Mouse (Mus musculus): Measurements from ENCODE around the gene Dcst1. TPM values are rescaled to one million over a fixed set of nuclear protein-coding genes. Genes with fewer than 3 reads are reported as not detected.

The Dcst1 gene
- polyA plus RNA-seq, 1 experiment from 2014 or later: 0.93 TPM

Other genes with a start within 250 kb of the Dcst1 start
- 0.24 TPM in 1 of 2 replicates, not detected in the other for gene Pklr, start 229.1 kb downstream of the Dcst1 start, polyA plus RNA-seq (2015; fragmentation: Nextera tagmentation; extraction: Ambion mirVana)
- gene Hcn3, start 205.1 kb downstream of the Dcst1 start, polyA plus RNA-seq (2015; fragmentation: Nextera tagmentation; extraction: Ambion mirVana): 28.9 and 32.3 TPM in 2 replicates
- 24.9 and 32.9 TPM in 2 replicates for gene Clk2, start 200.5 kb downstream of the Dcst1 start, polyA plus RNA-seq (2015; fragmentation: Nextera tagmentation; extraction: Ambion mirVana)
- gene Scamp3, start 187.8 kb downstream of the Dcst1 start, polyA plus RNA-seq (2015; fragmentation: Nextera tagmentation; extraction: Ambion mirVana): 110 and 116 TPM in 2 replicates
- 27.5 and 31.3 TPM in 2 replicates for gene Fam189b, start 182.1 kb downstream of the Dcst1 start, polyA plus RNA-seq (2015; fragmentation: Nextera tagmentation; extraction: Ambion mirVana)
- gene Gba, start 162.3 kb downstream of the Dcst1 start, polyA plus RNA-seq (2015; fragmentation: Nextera tagmentation; extraction: Ambion mirVana): 43.5 and 46.7 TPM in 2 replicates
- 82.9 and 86.2 TPM in 2 replicates for gene Thbs3, start 150.1 kb downstream of the Dcst1 start, polyA plus RNA-seq (2015; fragmentation: Nextera tagmentation; extraction: Ambion mirVana)
- gene Mtx1, start 138.2 kb downstream of the Dcst1 start, polyA plus RNA-seq (2015; fragmentation: Nextera tagmentation; extraction: Ambion mirVana): 158 and 165 TPM in 2 replicates
- 3.2 and 3.4 TPM in 2 replicates for gene Muc1, start 136.2 kb downstream of the Dcst1 start, polyA plus RNA-seq (2015; fragmentation: Nextera tagmentation; extraction: Ambion mirVana)
- 205 and 209 TPM in 2 replicates for gene Krtcap2, start 119.3 kb downstream of the Dcst1 start, polyA plus RNA-seq (2015; fragmentation: Nextera tagmentation; extraction: Ambion mirVana)
- gene Trim46, start 118.9 kb downstream of the Dcst1 start, polyA plus RNA-seq (2015; fragmentation: Nextera tagmentation; extraction: Ambion mirVana): 58.6 and 59.4 TPM in 2 replicates
- gene Dpm3, start 105.9 kb downstream of the Dcst1 start, polyA plus RNA-seq (2015; fragmentation: Nextera tagmentation; extraction: Ambion mirVana): 74.6 and 75.9 TPM in 2 replicates
- gene Slc50a1, start 94.7 kb downstream of the Dcst1 start, polyA plus RNA-seq (2015; fragmentation: Nextera tagmentation; extraction: Ambion mirVana): 31.8 and 37.5 TPM in 2 replicates
- 9.7 and 10.7 TPM in 2 replicates for gene Efna1, start 84.1 kb downstream of the Dcst1 start, polyA plus RNA-seq (2015; fragmentation: Nextera tagmentation; extraction: Ambion mirVana)
- 21.8 and 22.5 TPM in 2 replicates for gene Efna3, start 42.3 kb downstream of the Dcst1 start, polyA plus RNA-seq (2015; fragmentation: Nextera tagmentation; extraction: Ambion mirVana)
- 8.8 and 11.4 TPM in 2 replicates for gene Efna4, start 27.2 kb downstream of the Dcst1 start, polyA plus RNA-seq (2015; fragmentation: Nextera tagmentation; extraction: Ambion mirVana)
- 28.2 and 34.2 TPM in 2 replicates for gene Adam15, start 15.3 kb downstream of the Dcst1 start, polyA plus RNA-seq (2015; fragmentation: Nextera tagmentation; extraction: Ambion mirVana)
- 0.19 and 0.24 TPM in 2 replicates for gene Dcst2, start 3.3 kb downstream of the Dcst1 start, polyA plus RNA-seq (2015; fragmentation: Nextera tagmentation; extraction: Ambion mirVana)
- 0.45 and 0.54 TPM in 2 replicates for gene Zbtb7b, start 29.5 kb upstream of the Dcst1 start, polyA plus RNA-seq (2015; fragmentation: Nextera tagmentation; extraction: Ambion mirVana)
- gene Lenep, start 37.5 kb upstream of the Dcst1 start, polyA plus RNA-seq (2015; fragmentation: Nextera tagmentation; extraction: Ambion mirVana): 1.5 TPM in 1 of 2 replicates, not detected in the other
- gene Flad1, start 46.6 kb upstream of the Dcst1 start, polyA plus RNA-seq (2015; fragmentation: Nextera tagmentation; extraction: Ambion mirVana): 37.2 and 37.8 TPM in 2 replicates
- 176 and 177 TPM in 2 replicates for gene Cks1b, start 53.1 kb upstream of the Dcst1 start, polyA plus RNA-seq (2015; fragmentation: Nextera tagmentation; extraction: Ambion mirVana)
- 17.3 and 17.8 TPM in 2 replicates for gene Shc1, start 53.2 kb upstream of the Dcst1 start, polyA plus RNA-seq (2015; fragmentation: Nextera tagmentation; extraction: Ambion mirVana)
- 37.4 and 43.4 TPM in 2 replicates for gene Pygo2, start 65.0 kb upstream of the Dcst1 start, polyA plus RNA-seq (2015; fragmentation: Nextera tagmentation; extraction: Ambion mirVana)
- 12.2 and 14.1 TPM in 2 replicates for gene Pbxip1, start 71.5 kb upstream of the Dcst1 start, polyA plus RNA-seq (2015; fragmentation: Nextera tagmentation; extraction: Ambion mirVana)
- gene Pmvk, start 89.3 kb upstream of the Dcst1 start, polyA plus RNA-seq (2015; fragmentation: Nextera tagmentation; extraction: Ambion mirVana): 99.9 and 104 TPM in 2 replicates
- gene Kcnn3, start 154.9 kb upstream of the Dcst1 start, polyA plus RNA-seq (2015; fragmentation: Nextera tagmentation; extraction: Ambion mirVana): 4.4 and 5.0 TPM in 2 replicates

Data from midbrain, embryonic 13.5 days (tissue).